Mouse (Mus musculus): Measurements from ENCODE around the gene Gm21885.
A peak's percentile ranks its signal among the peaks of the same experiment; 100 is the strongest.

Gene Gm21885

DNA sequence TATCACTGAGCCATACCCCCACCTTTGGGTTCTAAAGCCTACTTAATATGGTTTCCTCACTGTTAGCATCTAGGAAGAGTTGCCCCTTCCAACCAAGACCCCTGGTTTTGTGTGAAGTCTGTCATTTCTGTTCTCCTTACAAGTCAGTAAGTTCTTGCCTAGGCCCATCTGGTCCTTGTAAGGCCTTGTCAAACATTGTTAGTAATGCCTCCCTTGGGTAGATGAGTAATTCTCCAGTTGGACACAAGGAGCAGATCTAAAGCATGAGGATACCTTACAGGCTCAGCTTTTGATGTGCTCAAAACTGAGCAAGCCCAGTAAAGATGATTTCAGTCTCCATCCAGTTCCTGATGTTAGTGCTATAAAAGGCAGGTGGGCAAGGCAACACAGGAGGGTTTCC, 12.9 kb upstream of the Gm21885 start:
- DNase-seq (ENCODE audit: low read depth, low spot score), result no peak

- DNase-seq (ENCODE audit: low read depth, low spot score), result no peak
These were observed 11.8 kb upstream of the Gm21885 start for GRCm38 (mm10) chr11:94269906-94270305.

DNA sequence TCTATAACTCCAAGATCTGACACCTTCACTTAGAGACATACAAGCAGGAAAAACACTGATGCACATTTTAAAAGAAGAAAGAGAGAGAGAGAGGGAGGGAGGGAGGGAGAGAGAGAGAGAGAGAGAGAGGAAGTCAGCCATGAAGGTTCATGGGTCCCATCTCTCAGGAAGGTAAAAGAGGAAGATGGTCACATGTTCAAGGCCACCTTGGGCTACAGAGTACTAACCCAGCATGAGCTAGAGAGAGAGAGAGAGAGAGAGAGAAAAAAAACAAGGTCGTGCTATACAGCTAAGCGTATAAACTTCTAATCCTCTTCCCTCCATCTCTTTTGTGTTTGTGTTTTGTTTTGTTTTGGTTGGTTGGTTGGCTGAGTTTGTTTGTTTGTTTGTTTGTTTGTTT, 10.7 kb upstream of the Gm21885 start:
- no peak for DNase-seq (ENCODE audit: low read depth, low spot score)

DNA sequence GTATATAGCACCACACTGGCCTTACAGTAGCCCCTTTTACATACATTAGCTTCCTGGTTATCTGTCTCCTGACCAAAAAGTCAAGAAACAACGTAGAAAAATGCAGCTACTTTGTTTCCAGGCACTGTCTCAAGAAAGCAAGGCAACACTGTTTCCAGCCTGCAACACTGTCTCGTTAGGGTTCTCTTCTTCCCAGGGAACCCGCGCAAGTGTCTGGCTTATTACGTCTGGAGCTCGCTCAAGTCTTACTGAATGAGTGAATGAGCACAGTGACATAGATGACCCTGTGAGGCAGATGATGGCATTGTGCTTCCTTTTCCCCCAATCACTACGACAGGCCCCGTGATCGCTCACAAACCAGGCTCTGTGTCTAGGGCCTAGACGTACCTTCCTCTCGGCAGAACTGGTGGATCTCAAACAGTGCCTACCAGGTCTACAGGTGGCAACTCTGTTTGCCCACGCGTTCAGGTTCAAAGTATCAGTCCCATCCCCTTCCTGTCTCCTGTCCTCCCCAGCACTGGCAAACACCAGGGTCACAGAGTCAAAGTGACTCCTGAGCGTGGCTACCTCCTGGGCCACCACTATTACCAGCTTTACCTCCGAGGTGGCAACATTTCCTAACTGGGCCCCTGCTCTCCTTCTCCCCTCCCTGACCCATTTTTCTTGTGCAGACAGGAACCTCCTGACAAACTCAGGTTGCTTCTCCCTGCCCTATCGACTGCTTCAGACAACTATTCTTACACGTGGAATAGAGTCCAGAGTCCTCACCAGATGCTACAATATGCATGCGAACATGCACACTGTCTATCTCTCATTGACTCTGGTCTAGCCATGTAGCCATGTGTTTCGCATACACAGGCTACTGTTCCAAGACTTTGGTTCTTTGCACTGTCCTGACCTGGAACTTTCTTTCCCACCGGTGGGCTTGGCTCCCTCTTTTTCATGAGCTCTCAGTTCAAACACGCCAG, 8.4 kb upstream of the Gm21885 start:
- no peak for DNase-seq (ENCODE audit: low read depth, low spot score)

- DNase-seq (ENCODE audit: low read depth, low spot score), result no peak
These were observed 7.3 kb upstream of the Gm21885 start for GRCm38 (mm10) chr11:94274206-94274867.

GRCm38 (mm10) chr11:94275226-94275625, 6.4 kb upstream of the Gm21885 start:
- DNase-seq (ENCODE audit: low read depth, low spot score), result no peak

GRCm38 (mm10) chr11:94275686-94276085, 6.0 kb upstream of the Gm21885 start:
- no peak for DNase-seq (ENCODE audit: low read depth, low spot score)

GRCm38 (mm10) chr11:94276869-94277337, 4.8 kb upstream of the Gm21885 start:
- peak; percentile 95 for DNase-seq (ENCODE audit: low read depth, low spot score)

DNA sequence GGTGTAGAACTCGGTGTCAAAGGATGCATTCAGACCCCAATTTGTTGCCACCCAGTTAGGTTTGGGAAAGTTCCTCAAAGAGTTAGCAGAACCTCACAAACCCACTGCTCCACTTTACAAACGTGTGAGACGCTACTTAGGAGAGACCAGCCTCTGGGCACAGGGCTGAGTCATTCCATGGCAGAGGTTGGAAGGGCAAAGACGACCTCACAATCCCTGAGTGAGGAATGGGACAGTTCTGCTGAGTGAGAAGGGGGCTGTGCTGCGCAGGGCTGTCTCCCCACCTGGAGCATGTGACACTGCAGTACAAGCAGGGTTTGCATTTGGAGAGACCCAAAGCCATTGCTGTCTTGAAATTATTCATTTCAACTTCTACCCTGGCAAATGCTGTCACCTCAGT, 618 bp downstream of the Gm21885 start:
- no peak for DNase-seq (ENCODE audit: low read depth, low spot score)

DNA sequence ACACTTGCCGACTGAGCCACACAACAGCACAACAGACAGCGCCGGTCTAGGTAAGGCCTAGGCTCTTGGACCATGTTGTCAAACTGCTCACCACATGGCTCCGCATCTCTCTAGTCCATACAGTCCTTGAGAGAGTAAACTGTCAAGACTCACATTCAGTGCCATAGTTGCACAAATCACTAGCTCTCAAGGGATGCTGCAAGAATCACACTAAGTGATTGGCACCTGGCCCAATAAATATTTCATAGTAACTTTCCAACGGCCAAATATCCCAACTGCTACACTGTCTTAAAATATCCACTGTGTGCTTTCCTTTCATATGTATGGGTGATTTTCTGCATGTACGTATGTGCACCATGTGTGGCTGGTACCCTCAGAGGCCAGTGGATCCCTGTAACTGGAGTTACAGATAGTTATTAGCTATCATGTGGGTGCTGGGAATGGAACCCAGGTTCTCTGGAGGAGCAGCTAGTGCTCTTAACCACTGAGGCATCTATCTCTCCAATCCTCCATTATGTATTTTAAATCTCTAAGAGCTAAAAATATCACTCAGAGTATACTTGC, 1.9 kb downstream of the Gm21885 start:
- no peak for DNase-seq (ENCODE audit: low read depth, low spot score)

- DNase-seq (ENCODE audit: low read depth, low spot score), result no peak
These were observed 4.4 kb downstream of the Gm21885 start for GRCm38 (mm10) chr11:94285886-94286574.

DNA sequence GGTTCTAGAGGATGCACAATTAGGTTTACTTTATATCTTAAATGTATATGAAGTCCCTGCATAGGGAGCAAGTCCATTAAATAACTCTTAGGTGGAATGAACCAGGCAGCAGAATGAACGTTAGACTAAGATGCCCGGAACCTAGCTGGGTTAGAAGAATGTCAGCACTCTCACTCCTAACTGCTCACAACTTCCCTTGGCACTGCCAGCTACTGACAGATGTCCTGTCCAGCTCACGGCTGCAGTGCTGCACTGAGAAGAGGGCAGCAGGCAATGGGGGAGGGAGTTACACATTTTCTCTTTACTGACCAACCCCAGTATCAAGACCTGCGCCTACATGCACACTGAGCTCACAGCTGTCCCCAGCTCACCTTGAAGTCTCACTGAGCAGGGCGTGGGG, 5.4 kb downstream of the Gm21885 start:
- no peak for DNase-seq (ENCODE audit: low read depth, low spot score)

- DNase-seq (ENCODE audit: low read depth, low spot score), result no peak
These were observed 8.5 kb downstream of the Gm21885 start for GRCm38 (mm10) chr11:94290062-94290740.

GRCm38 (mm10) chr11:94294996-94295845, 13.5 kb downstream of the Gm21885 start:
- no peak for DNase-seq (ENCODE audit: low read depth, low spot score)

- DNase-seq (ENCODE audit: low read depth, low spot score), result no peak
These were observed 31.1 kb downstream of the Gm21885 start for GRCm38 (mm10) chr11:94312733-94313132.

DNA sequence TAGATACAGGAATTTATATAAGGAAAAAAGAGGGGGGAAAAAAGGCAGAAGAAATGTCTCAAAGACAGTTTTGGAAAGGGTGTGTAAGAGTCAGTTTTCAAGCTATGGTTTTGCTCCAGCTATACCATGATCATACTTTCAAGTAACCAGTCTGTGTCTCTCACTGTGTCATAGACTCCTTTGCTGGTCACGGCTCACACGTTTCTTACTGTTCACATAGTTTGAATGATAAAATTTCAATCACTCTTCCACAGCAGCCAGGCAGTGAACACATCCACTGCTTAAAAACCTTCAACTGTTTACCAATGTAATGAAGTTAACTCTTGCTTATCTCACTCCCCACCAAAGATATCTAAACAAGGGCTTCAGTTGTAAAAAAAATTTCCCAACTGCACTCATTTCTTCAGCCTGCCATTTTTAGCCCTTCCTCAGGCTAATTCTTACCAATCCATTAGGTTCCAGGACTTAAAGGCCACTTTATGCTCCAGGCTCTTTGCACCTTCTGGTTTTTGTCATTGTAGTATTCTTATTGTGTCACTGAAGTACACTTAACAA, 32.5 kb downstream of the Gm21885 start:
- DNase-seq (ENCODE audit: low read depth, low spot score), result no peak

GRCm38 (mm10) chr11:94315308-94315707, 33.6 kb downstream of the Gm21885 start:
- DNase-seq (ENCODE audit: low read depth, low spot score), result no peak

DNA sequence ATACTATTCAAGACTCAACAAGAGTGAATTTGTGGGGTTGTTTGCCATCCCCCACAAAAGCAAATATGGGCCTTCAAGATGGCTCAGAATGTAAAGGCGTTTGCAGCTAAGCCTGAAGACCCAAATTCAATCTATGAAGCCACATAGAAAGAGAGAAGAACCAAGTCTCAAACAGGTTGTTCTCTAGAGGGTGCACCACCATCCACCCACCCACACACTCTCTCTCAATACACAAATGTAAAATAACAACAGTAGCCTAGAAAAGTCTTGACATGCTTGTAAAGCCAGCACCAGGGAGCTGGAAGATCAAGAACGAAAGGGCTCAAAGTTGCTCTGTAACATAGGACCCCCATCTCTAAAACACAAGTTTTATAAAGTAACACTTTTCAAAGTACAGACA, 34.9 kb downstream of the Gm21885 start:
- no peak for DNase-seq (ENCODE audit: low read depth, low spot score)

GRCm38 (mm10) chr11:94317014-94317413, 35.3 kb downstream of the Gm21885 start:
- no peak for DNase-seq (ENCODE audit: low read depth, low spot score)

DNA sequence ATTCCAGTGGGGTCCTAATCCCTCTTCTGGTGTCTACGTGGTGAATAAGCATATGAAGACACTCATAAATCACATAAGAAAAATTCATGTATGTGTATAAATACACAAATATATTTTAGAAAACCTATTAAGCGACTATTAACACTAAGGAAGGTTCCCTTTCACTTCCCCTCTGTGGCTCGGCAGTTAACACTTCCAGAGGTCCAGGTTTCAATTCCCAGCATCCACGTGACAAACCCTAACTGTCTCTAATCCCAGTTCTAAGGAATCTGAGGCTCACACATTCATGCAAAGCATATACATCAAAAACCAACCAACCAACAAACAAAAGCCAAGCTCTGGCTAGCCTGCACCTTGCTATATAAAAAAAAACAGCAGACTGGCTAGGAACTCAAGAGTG, 35.8 kb downstream of the Gm21885 start:
- DNase-seq (ENCODE audit: low read depth, low spot score), result no peak
